Comparison of ENCODE assay signal across 10 mouse cellular contexts in genomic region chrX:85343517-85343916, GRCm38 (mm10).
DNase-seq lines count a peak whose midpoint lies in the region; TF ChIP-seq lines count a peak whose summit lies in the region.
"Had no signal": no experiment of that assay in that cellular context is flagged by ENCODE, and none has a peak within 500 bp of the region (broad histone marks: within the 10 kb centered on the region; RNA-seq: fewer than 3 reads in every experiment).

No protein-coding gene starts in this region.

- H3K4me3 ChIP-seq in cerebellum, adult 2 months (replicated peaks; ENCODE audit: insufficient read depth, low read depth, low read length) = no peak overlapping the region
- H3K4me3 ChIP-seq: erythroblast, embryonic 14.5 days; layer of hippocampus, adult 2 months had no signal

- H3K4me1 ChIP-seq in cerebellum, adult 2 months (ENCODE audit: control insufficient read depth, insufficient read depth, low read length) = no peaks in the 10 kb centered on the region

- WGBS in cerebellum, adult 2 months = 27% methylated on average over 3 of the region's 3 CpGs

- no peaks in the 10 kb centered on the region for H3K27me3 ChIP-seq in cerebellum, adult 2 months (ENCODE audit: control insufficient read depth, insufficient read depth, low read length)

- TF ChIP-seq POLR2A in cerebellum, adult 2 months (IDR thresholded peaks at IDR 0.05; ENCODE audit: borderline replicate concordance, insufficient read depth, low read length) = no peak

- no peak for TF ChIP-seq CTCF in cerebellum, adult 2 months (IDR thresholded peaks at IDR 0.05; ENCODE audit: borderline replicate concordance, insufficient read depth, low read depth, low read length)

- DNase-seq in adrenal gland, postnatal 10 days = peak; percentile 1
- DNase-seq in adrenal gland, adult (ENCODE audit: inconsistent age in 2 of 2, low spot score in 1 of 2) = no peak
- DNase-seq in brain, adult 2 months (ENCODE audit: low read depth, low spot score) = peak; percentile 33
- DNase-seq in gastrocnemius, postnatal 25 days = peak; percentile 24
- DNase-seq in kidney, postnatal 4 days = peak; percentile 61 to 64
- no peak for DNase-seq in cerebellum, adult 2 months
- DNase-seq in right cerebral cortex, postnatal 36 days (ENCODE audit: low spot score in 2 of 2) = no peak
- no peak for DNase-seq in layer of hippocampus, postnatal 25 days (ENCODE audit: extremely low spot score in 1 of 2, low spot score in 1 of 2)

- no peak overlapping the region for H3K27ac ChIP-seq in cerebellum, adult 2 months (ENCODE audit: insufficient read depth, low read length)
- H3K27ac ChIP-seq: layer of hippocampus, adult 2 months had no signal

Comparison
In these comparisons a context has a peak if more than half of its experiments do, and no peak if none do; other contexts are left out.
1. DNase-seq: peak in adrenal gland, postnatal 10 days (single experiment), brain, adult 2 months (single experiment), gastrocnemius, postnatal 25 days (single experiment) and kidney, postnatal 4 days (2 of 2); none in adrenal gland, adult (0 of 2), cerebellum, adult 2 months (0 of 2), right cerebral cortex, postnatal 36 days (0 of 2) and layer of hippocampus, postnatal 25 days (0 of 2).